Mouse (Mus musculus) gastrocnemius, postnatal 14 days (tissue): ENCODE results near the gene Slc25a54. TPM values are rescaled to one million over a fixed set of nuclear protein-coding genes. Genes with fewer than 3 reads are reported as not detected.

Source experiments
- DNase-seq: peaks from one replicate; pipeline ENCODE4 v3.0.0; 2021; ENCODE audit warnings: mixed read lengths
- intact Hi-C: fragments of 180-260 bp; cut with DNase I; formaldehyde crosslinking; loops from one replicate; pipeline ENCODE4 v1.15.1; 2025; ENCODE audit warnings: low total_unique reads
- long read RNA-seq, 2 experiments: library from polyadenylated mRNA; stranded (forward); transcript quantifications; one replicate each; pipeline ENCODE4 v2.0.0; 2021
- total RNA-seq, 2 experiments: library from RNA; stranded (reverse); gene quantifications; 2 replicates each; pipeline ENCODE4 v1.2.3; 2021

Gene Slc25a54
- total RNA-seq, result not detected
- long read RNA-seq, experiment 1, result 0 reads
- long read RNA-seq, experiment 2, result 0 reads

DNA sequence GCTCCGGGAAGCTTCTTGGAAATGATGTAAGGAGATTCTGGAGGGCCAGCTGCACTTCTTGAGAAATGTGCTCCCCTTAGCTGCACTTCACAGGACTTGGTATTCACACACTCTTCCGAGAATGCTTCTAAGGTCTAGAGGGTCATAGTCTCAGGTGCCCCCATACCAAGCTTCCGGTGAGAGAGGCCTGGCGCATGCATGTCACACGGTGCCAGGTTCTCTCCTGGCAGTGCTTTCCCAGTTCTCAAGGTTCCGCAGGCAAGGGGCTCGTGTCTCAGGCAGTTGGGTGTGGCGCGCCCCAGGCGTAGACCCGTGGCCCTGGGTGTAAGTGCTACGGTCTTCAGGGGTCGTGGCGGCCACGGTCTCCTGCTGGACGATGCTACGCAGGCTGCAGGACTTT lies at the start of gene Slc25a54:
Gene Slc25a54 (plus strand): TSS at position 301 of the 400 bp plus-strand sequence.
- intact Hi-C loops, result no loop called here
- no peak for DNase-seq

DNA sequence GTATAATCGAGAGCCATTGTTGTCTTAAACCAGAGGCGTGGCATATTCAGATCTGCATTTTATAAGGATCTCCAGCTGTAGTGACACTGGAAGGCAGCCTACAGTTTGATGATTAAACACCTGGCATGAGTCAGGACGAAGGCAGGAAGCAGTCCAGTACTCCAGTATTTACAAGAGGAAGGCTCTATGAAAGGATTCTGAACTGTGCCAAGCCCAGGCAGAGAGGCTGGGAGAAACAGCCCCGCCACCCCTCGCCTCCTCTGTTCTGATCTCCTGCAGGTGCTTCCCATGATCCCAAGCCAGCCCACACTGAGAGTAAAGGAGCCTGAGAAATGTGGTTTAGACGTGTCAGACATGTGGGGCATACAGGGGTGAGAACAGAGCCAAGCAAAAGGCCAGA lies 49.5 kb upstream of the Slc25a54 start:
- intact Hi-C loops, result no loop called here
- peak; percentile 36 for DNase-seq

DNA sequence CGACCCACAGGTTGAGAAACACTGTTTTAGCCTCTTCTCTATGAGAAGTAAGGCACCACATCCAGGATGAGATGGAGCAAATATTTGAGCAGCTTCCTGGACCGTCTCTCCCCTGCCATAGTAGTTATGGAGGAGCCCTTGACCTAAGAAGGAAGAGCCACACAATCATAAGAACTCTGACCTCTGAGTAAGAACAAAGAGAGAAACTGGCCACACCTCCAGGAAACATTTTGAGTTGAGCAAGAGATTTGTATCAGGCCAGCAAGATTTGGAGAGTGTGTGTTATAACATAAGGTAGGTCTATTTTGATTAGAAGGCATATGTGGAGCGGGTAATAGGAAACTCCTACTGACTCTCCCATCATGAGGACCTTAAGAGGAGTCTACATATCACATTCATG lies 48.6 kb upstream of the Slc25a54 start:
- intact Hi-C loops, result no loop called here
- no peak for DNase-seq

DNA sequence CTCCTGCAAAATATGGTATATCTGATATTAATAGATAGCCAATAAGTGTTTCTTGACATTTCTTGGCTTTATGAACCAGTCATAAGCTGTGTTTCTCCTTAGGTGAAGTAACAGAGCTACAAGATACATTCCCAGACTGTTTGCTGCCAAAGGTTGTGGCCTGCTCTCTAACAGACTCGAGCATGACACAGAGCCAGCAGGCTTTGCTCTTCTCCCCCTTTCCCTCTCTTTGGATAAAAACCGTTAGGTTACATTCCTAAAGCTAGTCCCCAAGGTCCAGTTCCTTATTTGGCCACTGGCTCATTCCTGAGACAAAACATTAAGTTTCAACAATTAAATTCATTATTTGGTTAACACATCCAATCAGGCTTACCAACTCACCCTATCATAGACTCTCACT lies 48.0 kb upstream of the Slc25a54 start:
- no peak for DNase-seq
- intact Hi-C loops, result no loop called here

DNA sequence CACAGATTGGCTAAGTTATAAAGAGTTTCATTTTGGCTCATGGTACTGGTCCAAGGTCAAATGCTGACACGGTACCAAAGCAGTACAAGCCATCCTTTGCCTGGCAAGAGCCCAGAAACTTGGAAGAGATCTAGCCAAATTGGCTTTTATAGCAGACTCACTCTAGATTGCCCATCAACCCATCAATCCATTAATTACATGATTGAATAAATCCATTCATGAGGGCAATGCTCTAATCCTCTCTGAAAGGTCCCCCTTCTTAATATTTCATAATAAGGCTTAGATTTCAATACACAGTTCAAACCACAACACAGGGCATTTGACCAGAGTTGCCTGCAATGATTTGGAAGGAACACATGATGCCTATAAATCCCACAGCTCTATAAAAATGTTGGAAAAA lies 45.9 kb upstream of the Slc25a54 start:
- intact Hi-C loops, result no loop called here
- DNase-seq, result no peak

DNA sequence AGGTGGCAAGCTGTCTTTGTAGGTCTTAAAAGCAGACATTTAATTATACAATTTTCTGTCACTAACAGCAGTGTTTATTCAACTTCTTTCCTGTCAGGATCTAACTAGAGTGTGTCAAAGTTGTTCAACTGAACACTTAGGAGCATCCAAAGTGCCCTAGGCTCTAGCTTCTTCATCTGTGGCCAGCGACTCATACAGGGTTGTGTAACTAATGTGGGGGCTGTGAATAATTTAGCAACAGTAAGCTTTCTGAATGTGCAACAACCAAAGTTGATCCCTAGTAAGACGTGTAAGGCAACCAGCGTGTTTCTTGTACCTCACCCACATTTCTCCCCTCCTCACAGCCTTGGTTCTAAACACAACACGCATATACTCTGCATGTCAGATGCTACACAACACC lies 39.4 kb upstream of the Slc25a54 start:
- intact Hi-C loops, result no loop called here
- no peak for DNase-seq

DNA sequence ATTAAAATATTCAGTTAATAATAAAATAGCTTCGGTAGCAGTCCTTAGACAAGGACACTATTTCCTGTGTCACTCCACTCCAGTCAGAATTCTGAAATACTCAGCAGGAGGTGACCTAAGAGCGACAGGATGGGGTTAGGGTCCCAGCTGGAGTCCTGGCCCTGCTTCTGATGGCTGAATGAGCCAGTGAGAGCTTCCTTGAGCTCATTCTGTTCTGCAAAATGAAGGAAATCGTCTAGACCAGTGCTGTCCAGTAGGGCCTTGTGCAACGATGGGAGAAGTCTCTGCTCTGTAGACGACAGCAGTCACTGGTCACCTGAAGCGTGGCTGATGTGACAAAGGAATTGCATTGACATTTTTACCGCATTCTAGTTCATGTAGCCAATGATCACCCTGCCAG lies 36.9 kb upstream of the Slc25a54 start:
- intact Hi-C loops, result no loop called here
- no peak for DNase-seq

DNA sequence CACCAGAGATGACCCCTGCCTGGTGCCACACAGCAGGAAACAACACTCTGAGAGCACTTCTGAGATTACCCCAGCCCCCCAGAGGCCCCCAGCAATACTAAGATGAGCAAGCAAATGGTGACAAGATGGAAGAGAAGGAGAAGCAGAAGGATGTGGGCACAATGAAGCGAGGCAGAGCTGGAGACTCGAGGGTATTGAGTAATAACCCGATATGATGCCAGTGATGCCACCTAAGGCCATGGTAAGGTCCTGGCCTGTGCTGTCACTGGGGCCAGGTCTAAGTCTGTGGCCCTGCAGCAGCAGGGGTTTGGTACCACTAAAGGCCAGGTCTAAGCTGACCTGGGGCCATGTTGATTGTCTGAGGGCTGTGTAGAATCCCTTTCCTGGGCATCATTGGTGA lies 33.8 kb upstream of the Slc25a54 start:
- DNase-seq, result no peak
- intact Hi-C loops, result no loop called here

DNA sequence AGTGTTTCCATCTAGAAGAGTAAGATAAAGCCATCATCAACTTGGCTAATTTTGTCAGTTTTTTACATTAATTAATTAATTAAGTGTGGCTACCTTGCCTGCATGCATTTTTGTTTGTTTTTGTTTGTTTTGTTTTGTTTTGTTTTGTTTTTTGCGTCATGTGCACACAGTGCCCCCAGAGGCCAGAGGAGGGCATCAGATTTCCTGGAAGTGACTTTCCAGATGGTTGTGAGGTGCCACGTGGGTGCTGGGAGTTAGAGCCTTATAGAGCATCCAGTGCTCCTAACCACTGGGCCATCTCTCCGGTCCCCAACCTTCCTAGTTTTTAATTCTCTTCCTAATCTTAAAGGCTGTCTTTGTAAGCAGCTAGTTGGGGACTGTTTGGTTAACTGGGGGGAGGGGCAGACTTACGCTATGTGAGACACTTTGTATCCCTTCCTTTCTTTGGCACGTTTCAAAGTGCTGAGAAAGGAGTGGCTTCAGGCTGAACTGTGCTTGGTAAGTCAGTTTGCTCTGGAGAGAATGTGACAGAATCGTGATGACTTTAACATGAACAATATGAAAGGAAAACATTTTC lies 32.5 kb upstream of the Slc25a54 start:
- DNase-seq, result no peak
- intact Hi-C loops, result no loop called here

DNA sequence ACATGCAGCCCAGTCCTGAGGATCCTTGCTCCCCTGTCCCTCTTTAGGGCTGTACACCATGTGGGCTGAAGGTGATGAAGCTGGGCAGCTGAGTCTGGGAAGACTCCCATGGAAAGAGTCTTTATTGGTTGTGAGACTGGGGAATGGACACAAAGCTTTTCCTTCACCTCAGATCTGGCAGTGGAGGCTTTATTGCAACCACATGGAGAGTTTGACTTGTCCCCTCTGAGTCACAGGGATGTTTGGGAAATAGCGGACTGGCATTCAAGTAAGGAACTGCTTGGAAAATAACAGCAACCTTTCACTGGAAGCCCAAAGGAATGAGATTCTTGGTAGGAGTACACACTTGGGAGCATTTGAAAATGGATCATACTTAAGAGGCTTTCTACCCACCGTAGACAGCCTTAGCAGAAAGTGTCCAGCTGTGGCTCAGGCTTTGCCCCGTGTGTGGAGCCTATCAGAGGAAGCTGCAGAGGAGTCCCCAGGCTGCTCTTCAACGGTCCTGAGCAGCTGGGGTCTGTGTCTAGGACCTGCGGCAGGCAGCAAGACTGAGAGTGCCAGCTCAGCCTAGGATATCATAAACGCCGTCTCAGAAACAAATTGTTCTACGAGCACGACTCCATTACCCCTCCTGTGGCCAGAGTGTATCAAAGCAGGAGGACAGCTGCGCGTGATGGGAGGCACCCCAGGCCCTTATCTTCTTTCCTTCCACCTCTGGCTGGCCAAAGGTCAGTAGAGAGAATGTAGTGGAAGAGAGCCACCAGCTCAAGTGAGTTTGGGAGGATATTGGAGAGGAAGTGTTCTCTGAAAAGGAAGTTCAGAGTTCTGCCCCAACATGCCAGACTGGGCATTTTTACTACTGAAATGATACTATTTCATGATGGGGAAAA lies 29.0 kb upstream of the Slc25a54 start:
- DNase-seq, result no peak
- intact Hi-C loops, result no loop called here

DNA sequence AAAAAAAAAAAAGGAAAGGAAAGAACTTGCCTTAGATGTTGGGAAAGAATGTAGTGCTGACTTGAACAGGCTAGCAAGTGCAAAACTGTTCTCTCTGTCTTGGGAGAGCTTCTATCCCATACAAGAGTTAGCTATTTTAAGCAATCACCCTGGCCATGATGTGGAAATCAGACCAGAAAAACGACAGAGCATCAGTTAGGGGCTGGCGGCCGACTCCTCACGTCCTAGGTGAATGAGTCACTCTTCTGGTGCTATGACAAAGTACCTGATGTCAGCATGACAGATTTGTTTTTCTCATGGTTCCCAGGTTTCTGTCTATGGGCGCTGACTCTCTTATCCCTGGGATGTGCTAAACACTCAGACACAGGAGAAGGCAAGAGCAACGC lies 28.3 kb upstream of the Slc25a54 start:
- intact Hi-C loops, result no loop called here
- DNase-seq, result no peak

DNA sequence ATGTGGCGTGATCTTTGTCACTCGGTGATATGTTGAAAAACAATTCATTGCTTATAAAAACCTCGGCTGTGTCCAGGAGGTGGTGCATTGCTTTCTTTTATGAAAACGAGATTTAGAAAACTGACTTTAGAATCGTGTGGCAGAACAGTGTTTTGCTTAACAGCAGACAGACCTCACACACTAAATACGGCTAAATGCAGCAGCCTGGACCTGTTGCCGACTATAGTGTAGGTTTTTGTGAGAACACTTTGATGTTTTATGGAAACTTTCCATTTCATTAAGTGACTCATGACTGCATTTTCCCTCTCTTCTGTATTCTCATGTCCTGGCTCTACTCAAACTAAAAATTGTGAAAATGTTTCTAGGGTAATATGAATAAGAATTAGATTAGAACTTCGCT lies 20.4 kb upstream of the Slc25a54 start:
- intact Hi-C loops, result loop anchor here (5.0 kb wide), 2 partner anchors 33 to 83 kb away; partner anchors contain the start of gene Fam102b
- DNase-seq, result no peak

DNA sequence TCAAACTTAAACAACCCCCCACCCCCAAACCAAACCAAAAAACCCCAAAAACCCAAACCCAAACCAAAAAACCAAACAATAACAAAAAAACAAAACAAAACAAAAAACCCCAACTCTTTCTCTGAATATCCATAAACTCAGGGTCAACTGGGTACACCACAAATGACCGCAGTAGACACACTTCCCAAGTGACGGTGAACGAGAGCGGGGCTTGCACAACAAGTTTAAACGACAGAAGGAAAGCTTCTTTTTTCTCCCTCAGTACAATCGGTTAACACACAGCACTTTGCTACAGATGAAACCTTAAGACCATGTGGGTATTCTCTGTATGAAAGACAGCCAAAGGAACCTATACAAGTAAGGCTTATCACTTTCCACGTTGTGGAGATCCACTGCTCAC lies 17.9 kb upstream of the Slc25a54 start:
- intact Hi-C loops, result loop anchor here (5.0 kb wide), 2 partner anchors 35 to 85 kb away; partner anchors contain the start of gene Fam102b
- no peak for DNase-seq

DNA sequence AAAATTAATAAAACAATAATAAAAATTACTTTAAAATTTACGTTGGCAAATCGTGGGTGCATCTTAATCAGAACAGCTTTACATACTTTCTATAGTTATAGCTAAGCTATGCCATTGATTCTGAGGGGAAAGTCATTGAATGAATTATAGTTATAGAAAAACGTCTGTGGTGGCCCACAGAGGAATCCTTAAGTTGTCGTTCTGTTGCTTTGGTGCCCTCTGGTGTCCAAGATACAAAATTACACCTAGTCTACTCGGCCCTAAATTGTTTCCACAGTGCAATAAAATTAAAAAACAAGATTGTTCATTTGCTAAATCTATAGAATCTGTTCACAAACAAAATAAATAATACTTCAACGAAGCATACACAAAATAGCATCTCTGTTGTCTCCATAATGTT lies 17.3 kb upstream of the Slc25a54 start:
- intact Hi-C loops, result loop anchor here (5.0 kb wide), 2 partner anchors 36 to 86 kb away; partner anchors contain the start of gene Fam102b
- DNase-seq, result no peak

DNA sequence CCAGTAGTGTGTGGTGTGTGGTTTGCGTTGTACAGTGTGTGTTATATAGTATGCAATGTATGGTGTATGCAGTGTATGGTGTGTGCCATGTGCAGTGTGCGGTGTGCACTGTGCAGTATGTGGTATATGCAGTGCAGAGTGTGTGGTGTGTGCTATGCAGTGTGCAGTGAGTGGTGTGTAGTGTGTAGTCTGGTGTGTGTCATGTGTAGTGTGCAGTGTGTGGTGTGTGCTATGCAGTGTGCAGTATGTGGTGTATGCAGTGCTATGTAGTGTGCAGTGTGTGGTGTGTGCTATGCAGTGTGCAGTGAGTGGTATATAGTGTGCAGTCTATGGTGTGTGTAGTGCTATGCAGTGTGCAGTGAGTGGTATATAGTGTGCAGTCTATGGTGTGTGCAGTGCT lies 4.1 kb downstream of the Slc25a54 start:
- intact Hi-C loops, result no loop called here
- no peak for DNase-seq

DNA sequence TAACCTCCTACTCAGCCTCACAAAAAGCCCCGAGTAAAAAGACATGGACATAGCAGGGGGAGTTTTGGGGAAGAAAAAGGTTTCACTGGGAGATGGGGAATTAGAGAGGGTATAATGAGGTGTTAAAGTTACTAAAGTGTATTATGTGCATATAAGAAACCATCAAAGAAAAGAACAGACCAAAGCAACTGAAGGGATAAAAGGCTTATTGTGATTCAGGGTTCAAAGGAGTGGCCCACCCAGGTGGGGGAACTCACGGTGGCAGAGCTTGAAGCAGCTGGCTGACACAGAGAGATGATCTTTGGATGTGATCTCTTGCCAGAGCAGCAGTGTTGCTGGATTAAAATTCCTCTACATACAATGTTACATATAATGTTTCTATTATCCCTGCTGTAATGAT lies 8.2 kb downstream of the Slc25a54 start:
- no peak for DNase-seq
- intact Hi-C loops, result no loop called here

DNA sequence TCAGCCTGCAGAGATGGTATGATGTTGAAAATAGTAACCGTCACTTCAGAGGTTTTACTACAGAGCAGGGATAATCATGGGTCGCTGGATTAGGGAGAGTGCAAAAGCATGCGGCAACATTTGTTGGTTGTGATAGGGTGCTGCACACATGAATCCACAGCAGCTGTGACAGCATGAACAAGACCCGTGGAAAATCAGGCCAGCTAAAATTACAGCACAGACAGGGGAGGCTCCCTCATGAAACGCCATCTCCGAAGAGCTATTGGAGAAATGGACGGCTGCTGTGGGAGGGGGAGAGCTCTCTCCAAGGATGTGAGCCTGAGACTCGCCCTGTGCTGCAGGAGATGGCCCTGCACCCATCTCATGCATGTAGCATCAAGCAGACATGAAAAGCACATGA lies 24.4 kb downstream of the Slc25a54 start:
- intact Hi-C loops, result no loop called here
- no peak for DNase-seq

DNA sequence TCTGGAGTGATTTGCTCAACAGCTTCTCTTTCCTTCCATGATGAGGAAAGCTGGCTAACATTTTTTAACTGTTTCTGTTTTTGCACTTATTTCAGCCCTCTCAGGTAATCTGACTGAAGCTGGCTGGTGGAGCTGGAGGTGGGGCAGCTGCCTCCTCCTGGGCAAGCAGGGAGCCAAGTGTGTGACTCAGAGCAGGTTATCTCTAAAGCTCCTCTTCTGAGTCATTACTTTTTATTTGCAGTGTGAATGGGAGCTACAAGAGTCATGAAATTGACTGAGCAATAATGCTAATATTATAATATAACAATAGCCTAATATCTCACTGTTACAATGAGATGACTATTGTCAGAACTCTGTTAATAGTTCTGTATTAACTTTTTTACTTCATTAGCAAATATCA lies 36.9 kb downstream of the Slc25a54 start:
- no peak for DNase-seq
- intact Hi-C loops, result no loop called here

DNA sequence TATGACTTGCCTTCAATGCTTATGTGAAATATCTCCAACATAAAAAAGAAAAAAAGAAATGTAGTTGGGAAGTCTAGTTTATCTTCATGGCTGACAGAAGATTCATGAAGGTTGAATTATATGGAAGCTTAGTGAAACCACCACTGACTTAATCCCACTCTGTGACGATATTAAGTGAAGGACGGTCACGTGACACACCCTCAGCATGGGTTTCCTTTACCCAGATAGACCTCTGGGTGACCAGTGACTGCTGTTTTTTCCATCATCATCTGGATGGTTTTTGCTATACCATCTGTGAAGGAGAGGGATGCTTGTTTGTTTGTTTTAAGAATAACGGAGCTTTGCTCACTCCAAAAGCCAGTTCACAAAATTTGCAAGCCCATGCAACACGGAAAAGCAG lies 39.3 kb downstream of the Slc25a54 start:
- intact Hi-C loops, result no loop called here
- DNase-seq, result no peak

DNA sequence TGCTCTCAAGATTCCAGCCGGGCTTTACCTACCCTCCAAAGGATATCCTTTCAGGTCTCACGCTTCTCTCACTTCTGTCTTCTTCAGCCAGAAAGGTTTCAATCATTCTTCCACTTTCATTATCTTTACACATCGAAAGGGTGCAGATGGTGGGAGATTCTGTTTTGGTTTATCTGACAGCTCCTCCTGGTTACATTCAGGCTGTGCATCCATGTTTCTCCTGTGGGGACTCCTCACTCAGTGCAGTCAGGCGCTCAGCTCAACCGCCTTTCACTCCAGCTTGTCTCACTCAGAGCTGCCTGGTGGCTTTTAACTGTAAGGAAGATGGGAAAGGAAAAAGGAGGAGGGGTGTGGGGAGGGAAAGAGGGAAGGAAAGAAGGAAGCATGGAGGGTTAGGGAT lies 39.7 kb downstream of the Slc25a54 start:
- intact Hi-C loops, result no loop called here
- no peak for DNase-seq
